Mouse (Mus musculus): Measurements from ENCODE around the gene Ftsj3.
"Not testable (repeated sequence)": the region's sequence is repeated elsewhere in the genome, so short reads cannot be mapped to it uniquely, and the experiment has no call there.

Gene Ftsj3

DNA sequence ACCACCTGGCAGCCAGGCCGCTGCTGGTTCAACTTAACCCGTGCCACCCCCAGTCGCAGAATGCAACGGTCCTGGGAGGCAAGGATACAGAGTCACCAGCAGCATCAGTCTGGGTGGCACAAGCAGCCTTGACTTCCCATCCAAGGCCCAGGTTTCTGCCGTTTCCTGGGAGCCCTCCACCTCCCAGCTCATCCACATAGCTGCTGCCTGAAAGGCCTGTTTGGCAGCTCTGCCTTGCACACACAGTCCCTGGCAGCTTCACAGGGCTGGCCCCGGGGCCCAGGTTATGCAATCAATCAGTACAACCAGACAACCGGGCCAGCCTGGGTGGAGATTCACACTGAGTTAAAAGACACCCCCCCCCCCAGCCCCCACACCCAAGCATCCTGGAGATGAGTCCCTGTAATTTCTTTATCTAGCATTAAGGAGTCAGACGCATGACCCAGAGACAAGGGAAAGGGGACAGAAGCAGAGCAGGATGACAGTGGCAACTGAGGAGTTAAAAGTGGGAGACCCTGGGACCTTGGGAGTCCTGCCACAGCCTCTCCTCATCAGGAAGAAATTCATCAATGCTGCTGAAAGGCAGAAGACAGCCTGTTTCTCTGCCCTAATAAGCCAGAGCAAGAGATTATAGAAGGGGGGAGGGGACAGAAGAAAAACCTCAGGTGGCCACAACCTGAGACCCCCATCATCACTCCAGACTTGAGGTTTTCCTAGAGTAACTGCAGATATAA lies 12.6 kb upstream of the Ftsj3 start:
- DNase-seq (ENCODE audit: low spot score in 2 of 2) = peak; percentile 86 to 94

DNA sequence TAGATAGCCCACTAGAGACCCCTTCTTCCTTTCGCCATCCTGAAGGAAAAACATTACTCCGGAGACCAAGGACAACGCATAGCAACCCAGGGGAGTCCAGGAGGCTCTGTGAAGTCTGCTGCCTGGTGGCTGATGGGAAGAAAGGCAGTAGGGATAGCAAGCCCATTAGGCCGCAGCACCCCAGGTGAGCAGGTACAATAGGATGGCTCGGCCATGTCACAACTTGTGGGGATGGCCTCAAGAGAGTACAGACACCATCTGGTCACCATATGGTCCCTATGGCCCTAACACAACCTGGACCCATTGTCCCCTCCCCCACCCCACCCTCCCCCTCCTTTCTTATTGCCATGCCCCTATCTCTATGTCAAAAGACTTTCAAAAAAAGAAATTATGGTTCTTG lies 12.0 kb upstream of the Ftsj3 start:
- no peak for DNase-seq (ENCODE audit: low spot score in 2 of 2)

DNA sequence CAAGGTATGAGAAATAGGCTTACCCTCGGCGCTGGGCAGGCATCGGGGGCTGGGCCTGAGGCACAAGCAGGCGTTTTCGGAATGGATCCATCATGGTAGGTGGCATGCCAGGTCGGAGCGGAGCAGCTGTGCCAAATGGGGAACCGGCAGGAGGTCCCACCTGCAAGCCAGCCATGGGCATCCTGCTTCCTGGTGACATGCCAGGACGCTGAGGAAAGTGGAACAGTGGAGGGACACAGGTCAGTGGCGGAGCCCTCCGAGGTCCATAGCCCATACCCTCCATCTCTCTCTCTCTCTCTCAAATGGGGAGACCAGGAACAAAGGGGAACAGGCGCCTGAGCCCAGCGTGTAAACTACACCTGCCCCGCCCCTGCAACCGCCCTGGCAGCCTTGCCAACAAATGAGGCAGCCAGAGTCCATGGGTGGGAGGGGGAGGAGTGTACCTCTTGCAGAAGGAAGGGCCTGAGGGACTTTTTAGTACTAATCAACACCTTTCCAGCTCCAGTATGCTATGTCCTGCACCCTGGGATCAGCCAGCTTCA lies 11.5 kb upstream of the Ftsj3 start:
- peak; percentile 68 to 86 for DNase-seq (ENCODE audit: low spot score in 2 of 2)

DNA sequence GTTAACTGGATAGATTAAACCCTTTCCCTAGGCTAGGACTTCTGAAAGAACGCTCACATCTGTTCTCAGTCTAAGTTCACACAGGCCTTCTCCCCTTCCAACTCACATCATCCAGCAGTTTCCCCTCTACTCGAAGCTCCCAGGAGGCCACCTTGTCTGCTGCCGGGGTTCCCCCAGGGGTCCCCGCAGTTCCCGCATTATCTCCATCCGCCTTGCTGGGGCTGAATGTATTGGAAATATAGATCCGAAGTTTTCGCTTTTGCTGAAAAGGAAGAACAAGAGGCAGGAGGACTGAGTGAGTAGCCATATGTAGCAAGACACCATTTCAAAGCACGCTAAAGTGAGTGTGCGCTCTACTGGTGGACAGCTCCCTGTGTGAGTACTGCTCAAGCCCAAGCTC lies 10.6 kb upstream of the Ftsj3 start:
- DNase-seq (ENCODE audit: low spot score in 2 of 2) = no peak

DNA sequence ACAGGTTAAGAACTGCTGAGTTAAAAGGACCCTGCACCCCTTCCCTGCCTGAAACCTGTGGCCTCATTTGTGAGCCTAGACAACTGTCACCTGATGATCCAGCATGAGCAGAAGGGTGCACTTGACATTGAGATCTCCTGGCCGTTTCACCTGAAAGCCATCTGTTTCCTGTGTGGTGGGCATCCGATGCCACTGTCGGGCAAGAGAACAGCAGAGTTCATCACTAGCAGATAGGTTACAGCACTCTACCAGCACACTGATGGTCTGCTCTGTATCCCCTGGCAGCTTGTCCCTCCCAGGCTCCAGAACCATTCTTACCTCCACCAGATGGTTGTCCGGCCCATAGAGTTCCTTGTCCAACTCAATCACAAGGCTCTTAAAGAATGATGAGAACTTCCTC lies 9.7 kb upstream of the Ftsj3 start:
- DNase-seq (ENCODE audit: low spot score in 2 of 2) = no peak

DNA sequence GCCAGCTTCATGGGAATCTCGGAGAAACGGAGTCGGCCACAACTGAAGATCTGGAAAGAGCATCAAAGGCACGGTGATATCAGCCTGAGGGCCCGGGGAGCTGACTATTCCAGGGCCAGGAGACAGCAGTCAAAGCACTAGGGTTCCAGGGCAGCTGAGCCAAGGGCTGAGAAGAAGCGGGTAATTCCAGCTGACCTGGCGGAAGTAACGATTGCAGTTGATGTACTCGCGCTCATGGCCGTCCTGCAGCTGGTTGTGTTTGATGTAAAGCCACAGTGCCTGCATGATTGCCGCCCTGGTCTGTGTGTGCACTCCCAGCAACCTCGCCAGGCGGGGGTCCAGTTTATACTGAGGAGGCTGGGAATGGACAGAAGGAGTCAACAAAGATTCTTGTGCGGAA lies 9.1 kb upstream of the Ftsj3 start:
- DNase-seq (ENCODE audit: low spot score in 2 of 2) = no peak

DNA sequence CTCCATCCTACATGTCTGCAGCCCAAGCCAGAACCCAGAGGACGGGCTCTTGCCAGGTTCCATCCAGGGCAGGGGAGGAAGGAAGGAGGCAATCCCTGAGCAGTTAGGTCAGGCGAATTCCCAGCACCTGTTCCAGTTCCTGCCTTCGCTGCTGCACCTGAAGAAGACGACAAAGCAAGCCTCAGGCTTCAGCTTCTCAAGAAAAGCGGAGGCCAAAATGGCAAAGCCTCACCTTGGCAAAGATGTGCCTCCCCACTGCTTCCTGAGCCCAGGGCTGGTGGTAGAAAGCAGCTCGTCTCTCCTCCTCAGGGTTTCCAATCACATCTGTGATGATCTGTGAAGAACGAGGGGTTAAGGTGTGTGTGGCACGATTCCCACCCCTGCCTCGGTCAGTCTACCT lies 8.1 kb upstream of the Ftsj3 start:
- no peak for DNase-seq (ENCODE audit: low spot score in 2 of 2)

DNA sequence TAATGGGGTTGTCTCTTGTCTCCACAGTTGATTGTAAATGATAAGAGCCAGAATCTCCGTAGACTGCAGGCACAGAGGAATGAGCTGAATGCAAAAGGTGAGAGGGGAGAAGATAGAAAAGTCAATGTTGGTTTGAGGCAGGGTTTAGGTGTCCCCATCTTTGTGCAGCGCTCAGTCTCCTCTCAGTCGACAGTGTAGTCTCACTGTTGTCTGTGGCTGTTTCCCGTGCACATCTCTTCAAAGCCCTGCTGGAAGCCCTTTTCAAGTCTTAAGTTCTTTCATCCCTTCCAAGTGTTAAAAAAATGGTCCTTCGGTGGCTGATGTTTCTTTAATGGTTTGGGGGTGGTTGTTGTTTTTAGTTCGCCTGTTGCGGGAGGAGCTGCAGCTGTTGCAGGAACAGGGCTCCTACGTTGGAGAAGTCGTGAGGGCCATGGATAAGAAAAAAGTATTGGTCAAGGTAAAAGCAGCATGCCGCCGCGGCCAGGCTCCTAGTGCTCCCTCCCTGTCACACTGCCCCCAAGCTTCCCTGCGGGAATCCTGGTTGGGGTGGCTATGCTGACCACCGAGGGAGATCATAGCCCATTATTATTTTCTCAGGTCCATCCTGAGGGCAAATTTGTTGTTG lies 5.1 kb upstream of the Ftsj3 start:
- DNase-seq (ENCODE audit: low spot score in 2 of 2) = no peak

DNA sequence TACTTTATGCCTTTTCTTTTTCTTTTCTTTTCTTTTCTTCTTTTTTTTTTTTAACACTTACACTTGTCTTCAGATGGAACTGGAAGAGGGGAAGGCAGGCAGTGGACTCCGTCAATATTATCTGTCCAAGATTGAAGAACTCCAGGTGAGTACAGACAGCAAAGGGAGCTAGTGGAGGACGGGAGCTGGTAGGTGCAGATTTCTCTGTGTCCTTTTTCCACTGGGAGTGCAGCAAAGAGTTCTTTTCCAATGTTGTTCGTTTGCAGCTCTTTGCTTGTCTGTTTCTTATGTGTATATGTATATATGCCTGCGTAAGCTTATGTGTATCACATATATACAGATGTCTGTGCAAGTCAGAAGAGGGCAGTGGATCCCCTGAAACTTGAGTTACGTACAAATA lies 896 bp upstream of the Ftsj3 start:
- no peak for DNase-seq (ENCODE audit: low spot score in 2 of 2)

DNA sequence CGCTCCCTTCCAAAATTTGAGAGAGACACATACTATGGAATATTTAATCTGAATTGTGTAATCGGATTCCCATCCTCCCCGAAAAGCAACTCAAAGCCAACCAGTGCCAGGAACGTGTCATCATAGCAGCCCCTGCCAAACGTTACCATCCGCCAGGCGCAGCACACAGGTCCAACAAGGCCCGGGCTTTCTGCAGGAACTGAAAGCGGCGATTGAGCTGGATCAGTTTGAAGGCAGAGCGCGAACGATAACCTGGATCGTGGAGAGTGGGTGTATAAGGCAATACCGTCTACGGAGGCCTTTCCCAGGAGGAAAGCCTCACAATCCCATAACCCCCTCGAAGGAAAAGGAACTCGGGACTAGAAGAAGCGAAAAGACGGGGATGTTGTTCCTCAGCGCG lies 705 bp downstream of the Ftsj3 start:
- DNase-seq (ENCODE audit: low spot score in 2 of 2) = no peak

DNA sequence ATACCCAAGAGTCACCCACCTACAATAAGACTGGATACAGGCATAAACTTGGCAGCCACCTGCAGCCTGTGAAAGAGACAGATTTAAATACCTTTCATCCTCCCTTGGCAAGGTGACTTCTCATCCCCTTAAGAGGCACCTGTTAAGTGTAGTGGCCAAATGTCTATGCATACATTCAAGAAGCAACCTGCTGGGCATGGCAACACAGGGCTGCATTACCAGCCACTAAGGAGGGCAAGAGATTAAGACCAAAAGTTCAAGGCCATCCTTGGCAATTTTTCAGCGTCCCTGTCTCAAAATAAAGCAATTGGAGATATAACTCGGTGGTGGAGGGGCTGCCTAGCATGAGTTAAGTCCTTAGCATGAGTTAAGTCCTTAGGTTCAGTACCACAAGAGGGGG lies 1.1 kb downstream of the Ftsj3 start:
- DNase-seq (ENCODE audit: low spot score in 2 of 2) = no peak

DNA sequence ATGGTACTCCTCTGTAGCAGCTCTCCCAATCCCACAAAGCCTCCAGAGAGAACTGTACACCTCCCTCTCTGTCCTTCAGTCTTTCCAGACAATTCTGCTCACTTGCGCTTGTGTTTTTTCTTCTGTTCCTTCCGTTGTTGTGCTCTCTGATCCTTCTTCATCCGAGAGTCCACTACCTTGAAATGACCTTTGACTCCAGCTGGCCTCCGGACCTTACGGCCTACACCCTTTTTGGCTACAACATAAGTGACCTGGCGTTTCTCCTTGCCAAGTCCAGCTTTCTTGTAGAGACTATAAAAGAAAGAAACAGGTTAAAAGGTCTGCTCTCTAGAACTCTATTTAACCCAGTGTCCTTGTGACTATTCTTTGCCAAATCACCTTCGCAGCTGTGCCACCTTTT lies 6.6 kb downstream of the Ftsj3 start:
- DNase-seq (ENCODE audit: low spot score in 2 of 2) = no peak

DNA sequence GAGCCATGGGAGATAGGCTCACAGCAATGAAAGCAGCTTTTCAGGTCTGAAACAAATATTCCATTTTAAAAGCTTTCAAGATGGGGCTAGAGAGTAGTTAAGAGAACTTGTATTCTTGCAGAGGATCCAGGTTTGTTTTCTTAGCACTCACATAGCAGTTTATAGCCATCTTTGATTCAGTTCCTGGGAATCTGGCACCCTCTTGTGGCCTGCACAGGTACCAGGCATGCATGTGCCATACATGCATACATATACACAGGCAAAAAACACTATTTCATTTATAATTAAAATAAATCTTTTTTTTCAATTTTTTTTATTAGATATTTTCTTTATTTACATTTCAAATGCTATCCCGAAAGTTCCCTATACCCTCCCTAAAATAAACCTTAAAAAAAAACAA lies 9.0 kb downstream of the Ftsj3 start:
- DNase-seq (ENCODE audit: low spot score in 2 of 2) = no peak

DNA sequence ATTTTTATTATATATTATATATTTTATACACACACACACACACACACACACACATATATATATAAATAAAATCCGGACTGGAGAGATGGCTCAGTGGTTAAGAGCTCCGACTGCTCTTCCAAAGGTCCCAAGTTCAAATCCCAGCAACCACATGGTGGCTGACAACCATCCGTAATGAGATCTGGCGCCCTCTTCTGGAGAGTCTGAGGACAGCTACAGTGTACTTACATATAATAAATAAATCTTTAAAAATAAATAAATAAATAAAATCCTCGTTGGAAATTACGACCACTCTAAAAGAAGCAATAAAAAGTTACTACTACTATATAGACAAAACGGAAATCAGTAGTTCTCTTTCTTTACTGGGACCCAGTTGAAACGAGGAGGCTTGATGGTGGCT lies 21.9 kb downstream of the Ftsj3 start:
- not testable (repeated sequence) for DNase-seq (ENCODE audit: low spot score in 2 of 2)

DNA sequence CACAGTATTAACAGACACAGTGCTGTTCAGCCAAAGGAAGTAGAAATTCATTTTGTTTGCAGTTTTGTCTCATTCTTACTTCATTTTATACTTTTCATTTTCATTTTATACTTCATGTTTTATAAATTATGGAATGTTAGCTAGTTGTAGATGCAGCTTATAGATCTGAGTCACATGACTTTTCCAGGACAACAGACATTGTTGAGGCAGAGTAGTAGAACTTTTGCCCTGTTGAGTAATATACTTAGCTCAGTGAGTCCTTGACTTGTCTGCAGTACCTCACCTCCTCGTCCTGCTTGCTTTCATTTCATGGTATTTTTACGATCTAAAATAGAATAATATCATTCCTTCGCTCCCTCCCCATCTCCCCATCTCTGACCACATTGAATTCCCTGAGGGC lies 35.3 kb downstream of the Ftsj3 start:
- DNase-seq (ENCODE audit: low spot score in 2 of 2) = no peak

DNA sequence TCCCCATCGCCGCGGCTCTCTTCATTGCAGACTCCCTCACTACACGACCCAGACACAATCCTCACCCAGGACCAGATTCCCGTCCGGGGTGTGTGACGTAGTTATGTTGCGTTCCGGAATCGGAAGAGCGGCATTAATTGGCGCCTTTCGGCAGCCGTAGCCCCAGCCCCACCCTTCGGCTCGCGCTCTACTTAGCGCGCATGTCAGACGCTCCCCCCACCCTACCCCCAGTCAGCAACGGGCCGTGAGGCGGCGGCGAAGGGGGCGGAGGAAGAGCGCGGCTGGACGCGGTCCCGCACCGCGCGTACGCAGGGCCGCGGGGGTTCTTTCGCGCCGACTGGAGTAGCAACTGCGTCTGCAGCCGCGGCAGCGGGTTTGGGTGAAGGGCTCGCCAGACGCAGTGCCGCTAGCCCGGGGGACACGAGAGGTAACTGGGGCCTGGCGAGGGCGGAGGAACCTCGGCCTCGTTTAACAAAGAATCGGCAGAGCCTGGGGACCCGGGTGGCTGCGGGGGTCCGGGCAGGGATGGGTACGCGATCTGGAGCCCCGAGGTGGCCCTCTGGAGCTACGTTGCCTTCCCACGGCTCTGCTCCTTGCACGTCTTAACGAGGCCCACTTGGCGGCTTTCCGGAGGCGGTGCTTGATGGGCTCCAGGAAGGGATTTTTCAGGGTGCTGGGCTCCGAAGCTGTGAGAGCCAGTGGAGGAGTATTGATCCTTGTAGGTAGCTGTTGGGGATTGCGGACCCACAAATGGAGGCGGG lies 39.0 kb downstream of the Ftsj3 start, which contains the start of gene Ddx42:
TSS of gene Ddx42 (plus strand) at position 197 of the 761 bp plus-strand sequence.
- peak; percentile 81 to 90 for DNase-seq (ENCODE audit: low spot score in 2 of 2)

DNA sequence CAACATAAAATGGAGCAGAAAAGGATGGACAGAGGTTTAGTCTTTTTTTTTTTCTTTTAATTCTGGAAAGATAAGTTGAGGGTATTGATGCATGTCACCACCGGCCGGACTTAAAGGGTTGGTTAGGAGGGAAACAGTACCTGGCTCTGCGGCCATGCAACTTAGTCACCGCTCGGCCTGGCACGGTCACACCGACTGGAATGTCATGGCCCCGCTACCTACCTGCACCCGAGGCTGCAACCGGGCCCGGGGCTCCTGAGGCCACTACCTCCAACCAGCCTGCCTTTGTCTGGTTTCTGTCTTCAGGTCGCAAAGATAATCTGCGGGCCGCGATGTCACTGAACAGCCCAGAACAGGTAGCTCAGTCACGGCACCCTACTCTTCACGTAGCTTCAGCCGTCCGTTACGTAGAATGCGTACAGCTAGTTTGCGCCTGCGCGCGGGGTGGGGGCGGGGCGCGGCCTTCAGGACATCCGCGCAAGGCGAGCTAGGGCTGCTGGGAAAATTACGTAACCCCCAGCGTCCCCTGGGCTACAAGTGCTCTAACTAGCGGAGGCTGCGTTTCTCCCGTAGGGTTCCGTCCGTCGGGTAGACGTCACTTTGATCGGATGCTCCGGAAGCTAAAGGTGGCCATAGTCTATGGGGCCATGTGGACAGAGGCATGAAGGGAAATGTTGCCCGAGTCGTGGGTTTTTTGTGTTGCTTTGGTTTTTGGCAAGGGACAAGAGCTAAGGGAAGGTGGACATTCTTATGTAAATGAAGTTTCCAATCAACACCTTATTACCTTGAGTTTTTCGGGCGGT lies 39.8 kb downstream of the Ftsj3 start, which contains the start of gene Ccdc47:
TSS of gene Ccdc47 (minus strand) at position 418 of the 803 bp plus-strand sequence.
- peak; percentile 87 to 95 for DNase-seq (ENCODE audit: low spot score in 2 of 2)

DNA sequence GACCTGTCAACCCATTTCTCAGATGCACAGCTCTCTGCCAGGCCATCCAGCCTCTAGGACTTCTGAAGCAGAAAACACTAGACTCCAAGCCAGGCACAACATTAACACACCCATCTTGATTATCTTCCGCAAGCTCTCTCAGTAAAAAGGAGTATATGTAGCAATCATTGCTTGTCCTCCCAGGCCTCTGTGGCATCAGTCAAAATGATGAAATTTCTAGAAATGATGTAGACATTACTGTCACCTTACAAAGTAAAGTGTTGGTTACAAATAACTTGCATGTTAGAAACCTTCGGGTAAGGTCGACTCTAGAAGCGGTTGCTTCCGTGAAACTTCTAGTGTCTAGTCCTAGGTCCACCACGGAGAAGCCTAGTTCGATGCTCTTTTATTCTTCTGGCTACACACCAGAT lies 40.4 kb downstream of the Ftsj3 start:
- DNase-seq (ENCODE audit: low spot score in 2 of 2) = no peak

DNA sequence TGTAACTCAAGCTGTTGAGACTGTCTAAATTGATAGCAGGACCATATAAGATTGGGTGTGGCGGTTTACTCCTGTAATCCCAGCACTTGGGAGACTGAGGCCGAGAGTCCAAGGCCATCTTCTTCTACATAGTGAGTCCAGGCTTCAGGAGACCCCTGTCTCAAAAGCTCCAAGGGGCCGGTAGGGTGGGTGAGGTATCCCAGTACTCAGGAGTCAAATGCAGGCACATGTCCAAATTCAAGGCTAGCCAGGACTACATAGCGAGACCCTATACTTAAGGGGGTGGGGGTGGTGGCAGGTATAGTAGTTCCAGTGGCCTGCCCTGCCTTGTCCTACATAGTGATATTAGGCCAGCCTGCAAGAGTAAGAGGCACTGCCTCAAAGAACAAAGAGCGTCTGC lies 41.0 kb downstream of the Ftsj3 start:
- no peak for DNase-seq (ENCODE audit: low spot score in 2 of 2)

DNA sequence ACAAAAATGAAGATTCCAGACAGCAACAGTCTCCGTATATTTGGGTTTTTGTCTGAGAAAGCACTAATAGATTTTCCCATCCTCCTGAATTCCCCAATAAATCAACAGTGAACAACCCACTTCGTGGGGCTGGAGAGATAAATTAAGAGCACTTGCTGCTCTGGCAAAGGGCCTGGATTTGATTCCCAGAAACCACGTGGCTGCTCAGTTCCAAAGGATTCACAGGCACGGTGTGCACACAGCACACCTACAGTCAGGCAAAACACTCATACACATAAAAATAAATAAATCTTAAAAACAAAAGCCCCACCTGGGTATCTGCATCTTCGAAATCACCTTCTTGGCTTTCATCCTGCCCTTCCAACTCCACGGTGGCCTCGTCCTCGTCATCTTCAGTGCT lies 43.1 kb downstream of the Ftsj3 start:
- DNase-seq (ENCODE audit: low spot score in 2 of 2) = no peak

DNA sequence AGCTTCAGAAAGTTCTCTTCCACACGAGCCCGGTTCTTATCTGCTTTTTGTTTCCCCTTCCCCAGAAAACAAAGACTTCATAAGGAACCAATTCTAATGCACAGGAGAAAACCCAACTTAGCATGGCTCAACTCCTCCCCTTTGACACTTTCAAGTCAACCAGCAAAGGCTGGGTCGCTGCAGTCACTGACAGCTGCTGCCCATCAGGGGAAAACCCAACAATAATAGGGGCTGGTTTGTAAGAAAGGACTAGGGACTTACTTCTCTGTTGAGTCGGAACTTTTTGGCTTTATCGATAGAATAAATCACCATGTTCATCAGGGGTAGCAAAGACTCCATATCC lies 53.8 kb downstream of the Ftsj3 start, which contains the start of gene Strada:
TSS of gene Strada (minus strand) at position 46 of the 343 bp plus-strand sequence.
- DNase-seq (ENCODE audit: low spot score in 2 of 2) = no peak
